Mouse (Mus musculus) adrenal gland, postnatal 14 days (tissue): Measurements from ENCODE around the gene Ift22. TPM values are rescaled to one million over a fixed set of nuclear protein-coding genes. Genes with fewer than 3 reads are reported as not detected.
"Not testable (repeated sequence)": the region's sequence is repeated elsewhere in the genome, so short reads cannot be mapped to it uniquely, and the experiment has no call there.

Source experiments
- DNase-seq: peaks from one replicate; pipeline ENCODE4 v3.0.0; 2021; ENCODE audit warnings: mixed read lengths
- total RNA-seq: library from RNA; stranded (reverse); gene quantifications from 2 replicates; pipeline ENCODE4 v1.2.3, GENCODE M21; 2021

Ift22 gene
- total RNA-seq, 1 experiment from 2014 or later: 24.9 TPM

- DNase-seq: peak; percentile 38
Observed at GRCm38 (mm10) chr5:136905630-136906029, 2.3 kb upstream of the Ift22 start.

GRCm38 (mm10) chr5:136907587-136907986, 363 bp upstream of the Ift22 start:
- no peak for DNase-seq

DNA sequence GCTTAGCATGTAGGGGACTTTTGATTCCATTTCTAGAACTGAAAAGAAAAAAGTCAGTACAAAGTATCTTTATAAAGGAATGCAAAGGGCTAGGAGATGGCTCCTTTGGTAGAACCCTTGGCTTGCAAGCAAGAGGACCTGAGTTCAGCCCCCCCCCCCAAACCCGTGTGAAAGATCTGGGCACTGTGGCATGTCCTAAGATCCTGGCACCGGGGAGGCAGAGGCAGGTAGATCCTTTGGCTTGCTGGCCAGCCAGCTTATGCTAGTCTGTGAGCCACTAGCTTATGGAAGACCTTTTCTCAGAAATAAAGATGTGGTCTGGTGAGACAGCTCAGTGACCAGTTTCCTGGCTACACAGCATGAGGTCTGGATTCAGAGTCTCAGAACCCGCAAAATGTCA, 6.2 kb downstream of the Ift22 start:
- DNase-seq: no peak

GRCm38 (mm10) chr5:136917613-136918242, 9.8 kb downstream of the Ift22 start:
- no peak for DNase-seq

DNA sequence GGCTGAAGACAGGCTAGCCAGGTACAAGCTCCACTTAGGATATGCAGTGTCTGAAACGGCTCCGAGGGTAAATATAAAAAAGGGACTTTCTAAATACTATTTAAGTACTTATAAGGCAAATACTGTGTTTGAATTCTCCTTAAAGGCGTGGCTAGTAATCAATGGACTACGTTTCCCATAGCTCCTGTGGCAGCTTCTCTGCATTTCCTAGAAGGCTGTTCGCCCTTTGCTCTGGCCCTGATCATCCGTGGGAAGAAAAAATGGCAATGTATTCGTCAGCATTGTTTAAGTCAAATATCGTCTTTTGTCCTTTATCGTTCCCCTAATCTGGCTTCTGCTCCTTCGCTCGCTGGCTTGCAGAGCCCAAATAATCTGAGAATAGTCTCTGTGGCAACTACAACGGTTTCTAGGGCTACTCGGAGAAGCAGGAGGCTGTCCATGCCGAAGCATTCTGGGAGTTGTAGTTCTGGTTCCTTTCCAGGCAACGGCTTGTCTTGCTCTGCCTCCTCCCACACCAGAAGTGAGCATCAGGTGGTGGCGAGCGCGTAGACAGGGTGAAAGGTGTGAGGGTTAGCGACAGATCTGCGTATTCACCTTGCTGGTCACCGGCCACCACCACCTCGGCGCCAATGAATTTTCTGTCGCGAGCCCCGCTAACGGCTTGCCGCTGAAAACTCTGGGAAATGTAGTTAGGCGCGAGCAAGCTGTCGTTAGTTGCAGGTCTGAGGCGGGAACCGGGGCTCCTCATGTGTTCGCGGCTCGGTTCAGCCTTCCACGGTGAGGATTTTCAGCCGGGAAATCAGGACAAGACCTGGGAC, 10.9 kb downstream of the Ift22 start:
- DNase-seq: peak; percentile 75

- DNase-seq: no peak
Observed at GRCm38 (mm10) chr5:136919546-136920301, 11.8 kb downstream of the Ift22 start.

GRCm38 (mm10) chr5:136922830-136923229, 14.9 kb downstream of the Ift22 start:
- DNase-seq: no peak

DNA sequence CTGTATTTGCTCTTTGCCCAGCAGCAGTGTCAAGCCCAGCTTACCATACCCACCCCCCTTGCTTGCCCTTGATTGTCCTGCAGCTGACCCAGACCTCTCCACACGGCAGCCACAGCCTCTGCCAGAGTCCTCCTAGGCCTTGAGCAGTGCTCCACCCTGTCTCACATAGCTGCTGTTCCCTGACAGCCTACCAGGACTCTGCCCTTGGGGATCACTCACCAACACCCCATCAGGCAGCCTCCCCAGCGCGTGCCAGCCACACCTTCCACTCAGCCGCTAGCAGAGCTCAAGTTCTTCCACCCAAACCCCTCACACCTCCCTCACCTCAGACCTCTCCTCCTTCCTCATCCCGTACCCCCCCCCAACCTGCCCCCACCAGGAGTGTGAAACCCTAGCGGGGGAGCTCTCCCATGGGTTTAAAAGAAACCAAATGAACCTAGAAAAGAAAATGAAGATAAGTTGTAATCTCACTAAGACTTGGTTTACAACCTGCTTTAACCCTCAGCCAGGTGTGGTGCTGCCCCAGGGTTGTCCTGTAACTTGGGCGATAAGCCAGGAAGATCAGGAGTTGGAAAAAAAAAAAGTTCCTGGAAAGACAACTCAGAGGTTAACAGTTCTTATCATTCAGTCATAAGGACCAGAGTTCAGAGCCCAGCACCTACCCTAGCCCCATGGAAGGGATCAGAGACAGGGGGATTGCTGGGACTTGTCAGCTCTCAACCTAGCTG, 16.0 kb downstream of the Ift22 start:
- no peak for DNase-seq

GRCm38 (mm10) chr5:136929073-136929472, 21.1 kb downstream of the Ift22 start:
- DNase-seq: peak; percentile 89

DNA sequence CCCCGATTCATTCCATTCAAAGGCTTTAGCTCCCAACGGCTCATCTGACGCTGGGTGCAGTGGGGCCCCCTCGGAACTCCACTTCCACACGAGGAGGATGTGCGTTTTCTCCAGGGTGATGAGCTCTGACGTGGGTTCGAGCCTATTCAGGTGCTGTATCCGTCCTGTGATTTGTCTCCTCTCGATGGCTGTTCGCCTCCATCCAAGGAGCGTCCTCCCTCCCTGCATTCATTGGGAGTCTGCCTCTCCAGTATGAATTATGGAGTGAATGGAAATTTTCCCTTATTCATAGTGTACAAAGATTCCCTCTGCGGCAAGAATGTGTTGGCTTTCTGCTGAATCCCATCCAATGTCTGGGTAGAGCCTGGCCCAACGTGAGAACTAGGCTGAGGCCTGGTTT, 23.9 kb downstream of the Ift22 start:
- DNase-seq: no peak

GRCm38 (mm10) chr5:136932956-136933355, 25.0 kb downstream of the Ift22 start:
- DNase-seq: no peak

DNA sequence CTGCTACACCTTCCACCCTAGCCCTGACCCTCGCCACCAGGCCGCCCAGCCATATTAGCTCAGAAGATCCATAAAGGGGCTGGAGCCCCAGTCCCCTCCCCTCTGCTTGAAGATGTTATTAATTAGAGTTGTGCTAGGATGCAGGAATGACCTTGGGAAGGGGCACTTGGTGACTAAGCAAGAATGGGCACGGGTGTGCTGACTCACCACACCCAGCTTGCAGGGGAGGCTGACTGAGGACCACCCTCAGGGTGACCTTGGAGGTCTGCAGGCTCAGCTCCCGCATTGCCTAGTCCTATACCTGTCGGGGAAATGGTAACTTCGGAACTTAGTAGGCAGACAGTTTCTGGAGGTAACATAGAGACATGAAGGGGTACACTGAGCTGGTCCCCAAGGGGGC, 26.0 kb downstream of the Ift22 start:
- no peak for DNase-seq

GRCm38 (mm10) chr5:136935905-136936695, 28.1 kb downstream of the Ift22 start:
- peak; percentile 49 for DNase-seq

GRCm38 (mm10) chr5:136936750-136937149, 28.8 kb downstream of the Ift22 start:
- DNase-seq: no peak

- no peak for DNase-seq
Observed at GRCm38 (mm10) chr5:136937621-136938020, 29.7 kb downstream of the Ift22 start.

GRCm38 (mm10) chr5:136939284-136939683, 31.3 kb downstream of the Ift22 start:
- DNase-seq: peak; percentile 47

DNA sequence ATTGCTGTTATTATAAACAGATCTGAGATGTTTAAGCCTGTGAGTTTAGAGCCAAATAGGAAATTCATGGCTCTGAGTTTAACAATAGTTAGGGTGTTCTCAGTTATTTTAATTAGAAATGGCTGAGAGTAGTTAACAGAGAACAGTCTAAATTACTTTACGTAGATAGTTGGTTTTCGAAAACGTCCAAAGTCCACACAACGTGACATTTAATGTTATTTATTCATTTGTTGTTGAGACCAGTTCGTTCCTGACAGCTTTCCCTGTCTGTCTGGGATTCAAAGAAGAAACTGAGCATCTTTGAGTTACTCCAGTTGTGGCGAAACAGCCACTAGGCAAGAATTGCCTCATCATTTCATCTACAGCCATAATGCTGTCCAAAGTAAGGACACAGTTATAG, 32.1 kb downstream of the Ift22 start:
- not testable (repeated sequence) for DNase-seq

- no peak for DNase-seq
Observed at GRCm38 (mm10) chr5:136940845-136941560, 33.1 kb downstream of the Ift22 start.

GRCm38 (mm10) chr5:136942781-136943180, 34.8 kb downstream of the Ift22 start:
- DNase-seq: no peak

- no peak for DNase-seq
Observed at GRCm38 (mm10) chr5:136943382-136943781, 35.4 kb downstream of the Ift22 start.

GRCm38 (mm10) chr5:136945084-136945483, 37.1 kb downstream of the Ift22 start:
- DNase-seq: no peak
